Mouse (Mus musculus) heart, postnatal 0 days (tissue): ENCODE measurements at regions not wholly inside any gene's neighbourhood (a gene's known extent, or its start where the extent isn't known, plus 50 kb on each side); places are given as distances from the start of the nearest gene placed in this dataset.
A peak's percentile ranks its signal among the peaks of the same experiment; 100 is the strongest.

Experiments used
- ATAC-seq: fragments of 200-750 bp; cut with Nextera tagmentation; 2 replicates; pipeline ENCODE4 v1.8.0; 2017; ENCODE audit warnings: low read depth, moderate number of reproducible peaks, moderate library complexity; ENCODE audit not compliant: insufficient read depth
- DNase-seq: peaks from one replicate; pipeline ENCODE4 v3.0.0-alpha.2; 2016; ENCODE audit warnings: low spot score
- H3K27ac ChIP-seq: fragments of 300-500 bp; sonication (generic); 2 replicates; pipeline ENCODE4 v1.5.1; 2014; ENCODE audit warnings: low read depth, mild to moderate bottlenecking
- H3K27me3 ChIP-seq: fragments of 300-500 bp; sonication (generic); 2 replicates; pipeline ENCODE4 v1.6.1; 2014; ENCODE audit warnings: low read length, mixed read lengths; ENCODE audit not compliant: control insufficient read depth, insufficient read depth
- H3K36me3 ChIP-seq: fragments of 300-500 bp; sonication (generic); replicated peaks from 2 replicates; pipeline ENCODE4 v1.6.1; 2014; ENCODE audit warnings: low read length, mixed read lengths; ENCODE audit not compliant: control insufficient read depth, insufficient read depth
- H3K4me1 ChIP-seq: fragments of 300-500 bp; sonication (generic); 2 replicates; pipeline ENCODE4 v1.6.1; 2014; ENCODE audit warnings: antibody characterized with exemption; ENCODE audit not compliant: control insufficient read depth, insufficient read depth
- H3K4me2 ChIP-seq: fragments of 300-500 bp; sonication (generic); 2 replicates; pipeline ENCODE4 v1.6.1; 2014; ENCODE audit warnings: low read depth, mild to moderate bottlenecking, low read length, moderate library complexity
- H3K4me3 ChIP-seq: fragments of 300-500 bp; sonication (generic); 2 replicates; pipeline ENCODE4 v1.5.1; 2014; ENCODE audit warnings: low read depth, low read length
- H3K9ac ChIP-seq: fragments of 300-500 bp; sonication (generic); replicated peaks from 2 replicates; pipeline ENCODE4 v1.6.1; 2014; ENCODE audit warnings: low read depth, low read length, mixed read lengths
- H3K9me3 ChIP-seq: fragments of 300-500 bp; sonication (generic); replicated peaks from 2 replicates; pipeline ENCODE4 v1.6.1; 2016; ENCODE audit warnings: low read length; ENCODE audit not compliant: control insufficient read depth
- CTCF ChIP-seq: IDR thresholded peaks from 2 replicates; pipeline ENCODE4 v1.5.1; 2016; ENCODE audit warnings: antibody characterized with exemption, control low read depth, low read depth
- EP300 ChIP-seq: IDR thresholded peaks from 2 replicates; pipeline ENCODE4 v1.6.1; 2016; ENCODE audit warnings: antibody characterized with exemption, low read depth
- WGBS: fragments of 180-500 bp; shearing (Covaris S2); extraction: QIAGEN DNeasy Blood & Tissue Kit; methylation state at CpG from one replicate; pipeline ENCODE4 v1.1.7; 2014; 5-methylcytosine and 5-hydroxymethylcytosine counted together

GRCm38 (mm10) chr8:109053608-109054007 lies 440.2 kb upstream of the Pmfbp1 start:
- Histone ChIP-seq H3K36me3 (no peaks in the 10 kb centered on the region), H3K4me3 (no peak overlapping the region), H3K4me1 (no peaks in the 10 kb centered on the region), H3K27ac (no peak overlapping the region), H3K9me3 (0 out of 2 replicates have a peak, but pooled peaks cover 9% of the 10 kb centered on the region), H3K27me3 (no peaks in the 10 kb centered on the region), H3K9ac (no peak overlapping the region), H3K4me2 (no peak overlapping the region)
- WGBS = 78% methylated on average over 4 of the region's 4 CpGs
- DNase-seq = no peak
- TF ChIP-seq CTCF (no peak), EP300 (no peak)
- no peak for ATAC-seq

- TF ChIP-seq CTCF (no peak), EP300 (no peak)
- Histone ChIP-seq H3K9me3 (no peaks in the 10 kb centered on the region), H3K36me3 (no peaks in the 10 kb centered on the region), H3K27me3 (no peaks in the 10 kb centered on the region), H3K4me2 (no peak overlapping the region), H3K4me3 (no peak overlapping the region), H3K9ac (no peak overlapping the region), H3K27ac (no peak overlapping the region), H3K4me1 (no peaks in the 10 kb centered on the region)
- WGBS = 77% methylated on average over 5 of the region's 5 CpGs
- DNase-seq = no peak
- no peak for ATAC-seq
Observed at GRCm38 (mm10) chr8:109059152-109059551, 434.7 kb upstream of the Pmfbp1 start.

- ATAC-seq = no peak
- H3K4me2 ChIP-seq = no peak overlapping the region
- no peak overlapping the region for H3K27ac ChIP-seq
- no peaks in the 10 kb centered on the region for H3K9me3 ChIP-seq
- DNase-seq = no peak
- H3K27me3 ChIP-seq = no peaks in the 10 kb centered on the region
- H3K9ac ChIP-seq = no peak overlapping the region
- H3K4me3 ChIP-seq = no peak overlapping the region
- H3K36me3 ChIP-seq = no peaks in the 10 kb centered on the region
- no peaks in the 10 kb centered on the region for H3K4me1 ChIP-seq
- no peak for TF ChIP-seq EP300
- TF ChIP-seq CTCF = no peak
Observed at GRCm38 (mm10) chr8:109062376-109062775, 431.5 kb upstream of the Pmfbp1 start.

- TF ChIP-seq CTCF (no peak), EP300 (no peak)
Observed at GRCm38 (mm10) chr8:109073715-109074114, 420.1 kb upstream of the Pmfbp1 start.

GRCm38 (mm10) chr8:109075006-109075405 lies 418.8 kb upstream of the Pmfbp1 start:
- no peak for TF ChIP-seq CTCF
- H3K9me3 ChIP-seq = no peaks in the 10 kb centered on the region
- H3K9ac ChIP-seq = no peak overlapping the region
- ATAC-seq = no peak
- no peaks in the 10 kb centered on the region for H3K27me3 ChIP-seq
- no peaks in the 10 kb centered on the region for H3K4me1 ChIP-seq
- no peak overlapping the region for H3K27ac ChIP-seq
- WGBS = 12% methylated on average over 12 of the region's 12 CpGs
- no peak for DNase-seq
- H3K4me2 ChIP-seq = peak overlapping the region; percentile 43
- no peaks in the 10 kb centered on the region for H3K36me3 ChIP-seq
- H3K4me3 ChIP-seq = no peak overlapping the region

More at GRCm38 (mm10) chr8:109073715-109074114, 420.1 kb upstream of the Pmfbp1 start:
- Histone ChIP-seq H3K9ac (no peak overlapping the region), H3K27ac (no peak overlapping the region), H3K36me3 (no peaks in the 10 kb centered on the region), H3K4me3 (no peak overlapping the region), H3K9me3 (no peaks in the 10 kb centered on the region), H3K4me2 (no peak overlapping the region), H3K27me3 (no peaks in the 10 kb centered on the region), H3K4me1 (no peaks in the 10 kb centered on the region)
- no peak for ATAC-seq
- DNase-seq = no peak
- 77% methylated on average over 4 of the region's 4 CpGs for WGBS

GRCm38 (mm10) chr8:109079223-109079622 lies 414.6 kb upstream of the Pmfbp1 start:
- TF ChIP-seq CTCF (no peak), EP300 (no peak)
- H3K4me3 ChIP-seq = no peak overlapping the region
- H3K9me3 ChIP-seq = no peaks in the 10 kb centered on the region
- no peak for ATAC-seq
- 61% methylated on average over 6 of the region's 6 CpGs for WGBS
- no peaks in the 10 kb centered on the region for H3K36me3 ChIP-seq
- H3K27me3 ChIP-seq = no peaks in the 10 kb centered on the region
- no peak overlapping the region for H3K4me2 ChIP-seq
- no peak overlapping the region for H3K9ac ChIP-seq
- DNase-seq = no peak
- H3K27ac ChIP-seq = no peak overlapping the region
- no peaks in the 10 kb centered on the region for H3K4me1 ChIP-seq
